24 mouse cellular contexts compared by ENCODE assay signal in genomic region chr2:20349268-20349667, GRCm38 (mm10).
DNase-seq lines count a peak whose midpoint lies in the region; ATAC-seq lines count a peak whose summit lies in the region.
"Had no signal": no experiment of that assay in that cellular context is flagged by ENCODE, and none has a peak within 500 bp of the region (broad histone marks: within the 10 kb centered on the region; RNA-seq: fewer than 3 reads in every experiment).

No protein-coding gene starts in this region.

- H3K4me1 ChIP-seq in kidney, embryonic 15.5 days = peaks cover 19% of the 10 kb centered on the region; the same call in 1 of the 2 replicates
- H3K4me1 ChIP-seq: embryonic facial prominence, embryonic 15.5 days; heart, embryonic 15.5 days; hindbrain, embryonic 13.5 days had no signal

- no peak overlapping the region for H3K9ac ChIP-seq in kidney, embryonic 15.5 days
- H3K9ac ChIP-seq: embryonic facial prominence, embryonic 15.5 days; heart, embryonic 15.5 days; hindbrain, embryonic 13.5 days had no signal

- no peak overlapping the region for H3K4me2 ChIP-seq in kidney, embryonic 15.5 days
- H3K4me2 ChIP-seq: embryonic facial prominence, embryonic 15.5 days; heart, embryonic 11.5 days; heart, embryonic 15.5 days; hindbrain, embryonic 13.5 days had no signal

- 65% methylated on average over 5 of the region's 5 CpGs for WGBS in kidney, embryonic 15.5 days

- no peaks in the 10 kb centered on the region for H3K36me3 ChIP-seq in kidney, embryonic 15.5 days
- H3K36me3 ChIP-seq: embryonic facial prominence, embryonic 15.5 days; G1E; heart, embryonic 15.5 days; hindbrain, embryonic 13.5 days had no signal

- no peak overlapping the region for H3K27ac ChIP-seq in kidney, embryonic 15.5 days
- H3K27ac ChIP-seq: embryonic facial prominence, embryonic 15.5 days; heart, adult 2 months; heart, embryonic 15.5 days; hindbrain, embryonic 13.5 days had no signal

- H3K4me3 ChIP-seq in kidney, embryonic 15.5 days (replicated peaks) = no peak overlapping the region
- H3K4me3 ChIP-seq: embryonic facial prominence, embryonic 15.5 days; erythroblast, embryonic 14.5 days; heart, adult 2 months; heart, embryonic 15.5 days; hindbrain, embryonic 13.5 days had no signal

- no peaks in the 10 kb centered on the region for H3K27me3 ChIP-seq in kidney, embryonic 15.5 days
- H3K27me3 ChIP-seq: embryonic facial prominence, embryonic 15.5 days; heart, embryonic 15.5 days; hindbrain, embryonic 13.5 days had no signal

- ATAC-seq in kidney, embryonic 15.5 days (replicated peaks; ENCODE audit: low FRiP score) = peak; percentile 86
- ATAC-seq: CD4-positive, CD25-positive, alpha-beta regulatory T cell, adult 4 months; forebrain, embryonic 16.5 days had no signal

- peak; percentile 14 for DNase-seq in embryo, embryonic 11.5 days (ENCODE audit: low read depth, low spot score)
- DNase-seq in embryo, embryonic 10 days (ENCODE audit: low spot score) = no peak
- DNase-seq in kidney, adult 11 months = no peak
- DNase-seq in kidney, postnatal 4 days = peak; percentile 30 to 41
- no peak for DNase-seq in kidney, adult 9 months
- DNase-seq in hindlimb bud, embryonic 11.5 days (ENCODE audit: extremely low spot score, low read depth, low spot score) = peak; percentile 41
- no peak for DNase-seq in yolk sac, embryonic 10.5 days (ENCODE audit: low spot score)
- DNase-seq: adrenal gland, postnatal 10 days; B cell, adult 2 months; cerebellum, adult 18-20 months; cerebellum, adult 9-11 months; cerebellum, postnatal 36 days; gastrocnemius, postnatal 14 days; heart, adult 2 months; heart, postnatal 14 days had no signal

- no peaks in the 10 kb centered on the region for H3K9me3 ChIP-seq in kidney, embryonic 15.5 days (replicated peaks)
- H3K9me3 ChIP-seq: embryonic facial prominence, embryonic 15.5 days; G1E; heart, embryonic 15.5 days; hindbrain, embryonic 13.5 days had no signal

Comparison
In these comparisons a context has a peak if more than half of its experiments do, and no peak if none do; other contexts are left out.
1. DNase-seq: peak in embryo, embryonic 11.5 days (single experiment), kidney, postnatal 4 days (2 of 2) and hindlimb bud, embryonic 11.5 days (single experiment); none in embryo, embryonic 10 days (single experiment), kidney, adult 11 months (single experiment), kidney, adult 9 months (single experiment) and yolk sac, embryonic 10.5 days (single experiment).